Mouse (Mus musculus): Measurements from ENCODE around the gene Nos1ap.
A peak's percentile ranks its signal among the peaks of the same experiment; 100 is the strongest.

The Nos1ap gene

GRCm38 (mm10) chr1:170546297-170546696 is 43.4 kb downstream of the Nos1ap start:
- no peak for DNase-seq (ENCODE audit: low read depth, low spot score)

DNA sequence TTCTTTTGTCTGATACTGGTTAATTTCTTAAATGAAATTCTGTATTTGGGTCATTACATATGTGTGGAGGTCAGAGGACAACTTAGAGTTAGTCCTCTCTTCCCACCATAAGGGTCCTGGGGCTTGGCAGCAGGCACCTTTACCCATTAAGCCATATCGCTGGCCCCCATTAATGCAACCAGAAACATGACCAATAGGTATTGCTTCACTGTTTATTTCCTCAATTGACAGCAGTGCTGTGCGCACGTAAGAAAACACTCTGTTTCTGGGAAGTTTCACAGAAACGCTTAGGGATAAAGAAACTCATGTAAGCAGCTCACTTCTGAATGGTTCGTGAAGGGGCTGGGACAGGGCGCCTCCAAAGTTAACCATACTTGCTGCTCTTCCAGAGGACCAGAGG is 44.4 kb downstream of the Nos1ap start:
- no peak for DNase-seq (ENCODE audit: low read depth, low spot score)

DNA sequence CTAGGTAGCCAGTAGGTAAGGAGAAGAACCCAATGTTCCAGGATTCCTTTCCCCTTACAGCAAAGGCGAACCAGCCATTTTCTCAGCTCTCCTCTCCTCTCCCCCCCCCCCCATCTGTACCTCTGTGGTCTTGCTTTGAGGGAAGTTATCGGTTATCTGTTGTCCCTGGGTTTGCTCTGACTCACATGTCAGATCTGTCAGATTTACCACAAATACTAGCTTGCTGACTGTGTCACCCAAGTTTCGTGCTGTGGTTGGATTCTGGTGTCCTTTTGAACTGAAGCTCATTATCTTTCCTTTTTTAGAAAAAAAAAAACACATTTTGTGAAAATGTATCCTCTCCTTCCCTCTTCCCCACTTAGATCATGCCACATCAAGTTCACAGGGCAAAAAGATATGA is 50.2 kb downstream of the Nos1ap start:
- no peak for DNase-seq (ENCODE audit: low read depth, low spot score)

GRCm38 (mm10) chr1:170538481-170539061 is 51.1 kb downstream of the Nos1ap start:
- no peak for DNase-seq (ENCODE audit: low read depth, low spot score)

GRCm38 (mm10) chr1:170536344-170536743 is 53.3 kb downstream of the Nos1ap start:
- DNase-seq (ENCODE audit: low read depth, low spot score) = no peak

DNA sequence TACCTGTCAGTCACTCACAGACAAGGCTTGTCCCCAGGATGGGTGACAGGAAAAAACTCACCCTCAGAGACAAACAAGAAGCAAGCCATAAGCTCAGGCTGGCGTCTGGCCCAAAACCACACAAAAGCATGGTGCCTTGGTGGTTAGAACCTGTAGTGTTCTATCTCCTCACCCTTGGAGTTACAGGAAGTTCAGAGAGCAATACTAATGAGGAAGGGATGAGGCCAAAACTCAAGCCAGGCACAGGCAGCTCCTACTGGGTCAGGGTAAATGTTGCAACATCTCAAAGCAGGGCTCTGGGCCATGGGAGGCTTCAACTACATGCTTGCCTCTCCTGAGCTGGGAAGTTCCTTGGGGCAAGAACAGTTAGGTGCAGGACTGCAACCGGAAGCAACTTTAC is 54.4 kb downstream of the Nos1ap start:
- no peak for DNase-seq (ENCODE audit: low read depth, low spot score)

DNA sequence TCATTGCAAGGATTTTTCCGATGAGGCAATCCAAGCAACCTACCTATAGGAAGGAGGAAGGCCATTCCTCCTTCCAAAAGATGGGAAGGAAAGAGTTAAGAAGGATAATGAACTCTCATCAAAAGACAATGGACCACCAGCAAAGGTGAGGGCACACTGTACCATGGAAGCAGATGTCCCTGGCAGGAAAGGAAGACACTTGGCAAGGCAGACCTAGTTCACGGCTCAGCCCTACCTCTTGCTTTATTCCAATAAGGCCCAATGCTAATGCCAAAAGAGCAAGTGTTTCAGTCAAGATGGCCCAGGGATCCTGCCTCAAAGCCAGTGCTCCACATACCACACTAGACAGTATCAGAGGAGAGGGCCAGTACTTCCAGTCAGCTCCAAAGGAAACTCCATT is 58.4 kb downstream of the Nos1ap start:
- no peak for DNase-seq (ENCODE audit: low read depth, low spot score)

DNA sequence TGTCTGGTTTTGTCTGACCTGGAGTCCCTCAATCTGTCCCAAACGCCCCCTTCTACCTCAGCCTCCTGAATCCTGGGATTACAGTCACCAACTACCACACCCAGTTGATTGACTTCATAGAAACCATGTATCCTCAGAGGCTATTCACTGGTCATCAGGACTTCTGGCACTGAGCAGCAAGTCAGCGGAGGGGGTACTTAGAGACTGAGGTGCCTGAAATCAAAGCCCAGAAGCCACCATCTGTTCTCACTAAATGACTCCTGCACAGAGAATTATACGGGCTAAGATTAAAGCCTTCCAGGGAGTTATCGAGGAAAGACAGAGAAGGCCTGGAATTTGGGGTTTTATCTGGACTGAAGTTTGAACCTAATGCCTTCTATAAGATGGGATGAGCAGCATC is 59.2 kb downstream of the Nos1ap start:
- no peak for DNase-seq (ENCODE audit: low read depth, low spot score)

- DNase-seq (ENCODE audit: low read depth, low spot score) = no peak
Observed at GRCm38 (mm10) chr1:170522891-170523290, 66.8 kb downstream of the Nos1ap start.

- DNase-seq (ENCODE audit: low read depth, low spot score) = peak; percentile 77
Observed at GRCm38 (mm10) chr1:170521520-170522205, 68.0 kb downstream of the Nos1ap start.

DNA sequence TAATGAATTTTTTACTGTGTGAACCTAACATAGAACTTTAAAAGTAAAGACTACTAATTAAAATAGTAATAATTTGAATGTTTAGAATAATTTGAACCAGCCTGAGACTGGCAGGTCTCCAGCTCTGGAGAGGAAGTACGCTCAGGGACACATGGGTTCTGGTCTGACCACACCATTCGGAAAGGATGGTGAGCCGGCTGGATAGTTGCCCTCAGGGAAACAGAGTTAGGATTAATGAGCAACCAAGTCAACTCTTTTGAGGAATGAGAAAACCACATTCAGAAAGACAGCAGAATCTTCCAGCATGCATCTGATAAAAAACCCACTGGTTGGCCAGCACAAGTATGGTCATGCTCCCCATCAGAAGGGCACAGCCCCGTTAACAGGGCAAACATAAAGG is 69.5 kb downstream of the Nos1ap start:
- DNase-seq (ENCODE audit: low read depth, low spot score) = no peak

- no peak for DNase-seq (ENCODE audit: low read depth, low spot score)
Observed at GRCm38 (mm10) chr1:170519631-170520030, 70.0 kb downstream of the Nos1ap start.

DNA sequence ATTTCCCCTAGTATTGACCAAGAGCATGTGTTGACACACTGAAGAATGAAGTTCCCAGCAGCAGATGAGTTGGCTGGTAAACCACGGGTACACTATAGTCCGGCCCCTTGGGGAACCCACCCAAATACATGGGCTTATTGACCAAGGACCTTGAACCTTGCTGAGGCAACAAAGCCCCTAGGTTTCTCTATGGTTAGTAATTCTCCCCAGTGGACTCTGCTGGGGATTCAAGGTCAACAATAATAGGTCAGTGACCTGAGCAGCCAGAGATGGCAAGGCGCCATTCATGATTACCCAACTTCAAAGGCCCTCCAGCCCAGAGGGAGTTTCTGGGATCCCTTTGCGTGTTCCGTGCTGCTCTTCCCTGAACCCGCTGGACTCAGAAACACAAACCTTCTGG is 73.5 kb downstream of the Nos1ap start:
- DNase-seq (ENCODE audit: low read depth, low spot score) = no peak

- no peak for DNase-seq (ENCODE audit: low read depth, low spot score)
Observed at GRCm38 (mm10) chr1:170515455-170515854, 74.2 kb downstream of the Nos1ap start.

DNA sequence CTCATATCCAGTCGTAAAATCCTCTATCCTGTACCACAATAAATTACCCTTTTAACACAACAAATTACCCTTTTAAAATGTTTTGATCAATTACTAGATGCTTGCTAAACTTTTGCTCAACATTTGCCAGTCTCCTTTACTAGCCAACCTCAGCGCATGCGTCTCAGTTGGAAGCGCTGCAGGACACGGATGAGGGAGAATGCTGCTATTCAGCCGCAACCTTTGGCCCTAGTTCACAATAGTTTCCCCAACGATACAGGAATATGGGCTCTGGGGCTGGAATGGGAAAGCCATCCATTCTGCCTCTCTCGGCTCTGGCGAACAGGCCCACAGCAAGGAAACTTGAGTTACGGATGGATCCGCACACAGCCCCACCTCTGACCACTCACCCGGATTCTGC is 75.4 kb downstream of the Nos1ap start:
- no peak for DNase-seq (ENCODE audit: low read depth, low spot score)

- no peak for DNase-seq (ENCODE audit: low read depth, low spot score)
Observed at GRCm38 (mm10) chr1:170512429-170513097, 77.1 kb downstream of the Nos1ap start.

DNA sequence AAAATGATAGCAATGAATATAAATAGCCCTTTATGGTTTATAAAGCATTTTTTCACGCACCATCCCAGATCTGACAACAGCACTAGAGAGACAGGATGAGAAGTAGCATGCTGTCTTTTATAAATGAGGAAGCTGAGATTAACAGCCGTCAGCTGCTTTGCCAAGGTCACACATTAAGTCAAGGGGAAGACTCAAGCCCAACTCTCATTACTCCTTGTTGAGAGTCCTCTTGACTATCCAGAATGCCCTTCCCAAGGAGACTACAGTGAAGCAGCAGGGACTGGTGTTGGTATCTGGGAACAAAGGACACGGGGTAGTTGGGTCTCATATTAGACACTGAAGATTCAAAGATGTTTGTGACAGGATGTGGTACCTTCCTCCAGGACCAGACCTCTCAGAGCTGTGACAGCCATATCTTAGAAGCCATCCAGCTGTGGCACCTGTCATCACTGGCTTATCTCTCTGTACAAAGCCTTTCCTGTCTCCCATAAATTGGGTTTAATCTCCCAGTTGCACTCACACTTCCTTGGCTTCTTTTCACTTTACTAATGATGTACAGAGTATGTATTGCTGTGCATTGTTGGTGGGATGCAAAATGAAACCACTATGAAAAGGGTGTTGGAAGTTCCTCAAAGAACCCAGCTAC is 78.9 kb downstream of the Nos1ap start:
- no peak for DNase-seq (ENCODE audit: low read depth, low spot score)

GRCm38 (mm10) chr1:170506309-170506708 is 83.4 kb downstream of the Nos1ap start:
- no peak for DNase-seq (ENCODE audit: low read depth, low spot score)

DNA sequence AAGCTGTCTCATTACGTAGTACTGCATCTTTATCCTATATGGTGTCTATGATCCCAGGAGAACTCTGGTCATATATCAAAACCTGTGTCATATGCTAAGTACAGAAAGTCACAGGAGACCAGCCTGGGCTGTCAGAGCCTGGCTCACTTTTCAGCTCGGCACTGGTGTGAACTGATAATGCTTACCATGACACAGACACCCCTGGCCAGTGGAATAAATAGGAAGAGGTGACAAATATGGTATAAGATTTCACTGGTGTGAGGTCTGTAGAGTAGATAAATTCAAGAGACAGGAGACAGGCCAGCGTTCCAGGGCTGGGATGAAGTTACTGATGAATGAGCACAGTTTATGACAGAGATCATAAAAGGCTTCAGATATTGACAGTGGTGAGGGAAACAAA is 84.6 kb downstream of the Nos1ap start:
- DNase-seq (ENCODE audit: low read depth, low spot score) = no peak

DNA sequence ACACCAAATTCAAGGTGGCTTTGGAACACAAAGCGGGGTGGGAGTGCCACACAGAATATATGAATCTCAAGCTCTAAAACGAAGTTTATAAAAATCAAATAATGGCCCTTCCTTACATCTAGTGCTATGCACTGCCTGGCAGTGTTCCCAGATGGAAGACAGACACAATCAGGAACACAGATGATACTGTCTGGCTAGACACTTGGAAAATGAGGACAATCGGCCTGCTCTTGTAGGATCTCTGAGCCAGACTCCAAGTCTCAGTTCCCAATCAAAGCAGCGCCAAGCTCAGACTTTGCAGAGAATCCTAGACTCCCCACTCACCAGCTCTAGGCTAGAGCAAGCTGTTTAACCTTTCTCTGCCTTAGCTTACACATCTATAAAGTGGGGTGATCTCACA is 85.3 kb downstream of the Nos1ap start:
- DNase-seq (ENCODE audit: low read depth, low spot score) = no peak

GRCm38 (mm10) chr1:170503277-170503739 is 86.4 kb downstream of the Nos1ap start:
- no peak for DNase-seq (ENCODE audit: low read depth, low spot score)

DNA sequence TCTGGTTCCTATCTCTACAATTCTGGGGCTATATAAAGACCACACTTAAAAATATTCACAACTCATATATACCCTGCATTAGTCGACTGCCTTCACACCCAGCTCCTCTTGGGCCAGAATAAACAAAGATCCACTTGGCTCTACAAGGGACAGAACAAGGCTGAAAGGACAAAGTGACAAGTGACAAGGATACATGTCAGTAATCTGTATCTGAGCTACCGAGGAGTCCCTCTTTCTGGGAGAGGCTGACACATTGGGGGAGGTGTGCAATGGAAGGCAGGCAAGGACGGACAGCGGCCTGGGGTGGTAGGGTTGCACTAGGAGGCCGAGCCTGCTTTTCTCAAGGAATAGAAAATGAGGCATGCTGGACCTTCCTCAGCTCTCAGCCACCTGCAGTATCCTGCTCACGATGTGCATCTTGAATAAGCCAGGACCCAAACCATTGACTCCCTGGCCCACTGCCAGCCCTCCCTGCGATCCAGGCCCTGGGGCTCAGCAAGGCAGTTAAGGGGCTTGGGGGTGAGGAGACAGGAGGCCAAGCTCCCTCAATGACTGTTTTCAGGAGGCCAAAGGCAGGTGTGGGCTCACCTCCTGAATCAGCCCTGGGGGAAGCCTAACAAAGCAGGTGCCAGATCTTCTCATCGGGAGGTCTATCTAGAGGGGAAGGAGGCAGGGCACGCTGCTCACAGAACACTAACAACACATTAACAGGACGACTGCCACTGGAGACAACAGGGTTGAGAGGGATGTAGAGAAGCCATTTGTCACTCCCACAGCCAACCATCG is 87.0 kb downstream of the Nos1ap start:
- DNase-seq (ENCODE audit: low read depth, low spot score) = no peak
